Mouse (Mus musculus): Measurements from ENCODE around the gene Snx9. TPM values are rescaled to one million over a fixed set of nuclear protein-coding genes. Genes with fewer than 3 reads are reported as not detected.

Snx9 gene
- polyA plus RNA-seq, 1 experiment from 2014 or later, result 20.5 TPM

- Histone ChIP-seq H3K9me3 (no peaks in the 10 kb centered on the region), H3K9ac (no peak overlapping the region), H3K4me3 (no peak overlapping the region), H3K4me2 (no peak overlapping the region), H3K36me3 (no peaks in the 10 kb centered on the region), H3K27me3 (replicated peaks) (no peaks in the 10 kb centered on the region), H3K4me1 (peaks cover 37% of the 10 kb centered on the region), H3K27ac (replicated peaks) (no peak overlapping the region)
- ATAC-seq (ENCODE audit: extremely low read depth, insufficient number of reproducible peaks, low FRiP score, low TSS enrichment), result no peak
- 69% methylated on average over 6 of the region's 6 CpGs for WGBS
Observed at GRCm38 (mm10) chr17:5867456-5867855, 26.3 kb downstream of the Snx9 start.

- H3K4me3 ChIP-seq, result no peak overlapping the region
- 84% methylated on average over 7 of the region's 7 CpGs for WGBS
Observed at GRCm38 (mm10) chr17:5868319-5869031, 27.3 kb downstream of the Snx9 start.

GRCm38 (mm10) chr17:5869461-5869860 is 28.3 kb downstream of the Snx9 start:
- Histone ChIP-seq H3K36me3 (no peaks in the 10 kb centered on the region), H3K4me3 (no peak overlapping the region), H3K27me3 (replicated peaks) (no peaks in the 10 kb centered on the region), H3K9ac (no peak overlapping the region), H3K27ac (replicated peaks) (no peak overlapping the region), H3K4me2 (no peak overlapping the region), H3K9me3 (no peaks in the 10 kb centered on the region), H3K4me1 (peaks cover 53% of the 10 kb centered on the region)
- no peak for ATAC-seq (ENCODE audit: extremely low read depth, insufficient number of reproducible peaks, low FRiP score, low TSS enrichment)
- 60% methylated on average over 3 of the region's 3 CpGs for WGBS

More at GRCm38 (mm10) chr17:5868319-5869031, 27.3 kb downstream of the Snx9 start:
- H3K4me2 ChIP-seq, result no peak overlapping the region
- H3K9ac ChIP-seq, result no peak overlapping the region
- H3K9me3 ChIP-seq, result no peaks in the 10 kb centered on the region
- no peaks in the 10 kb centered on the region for H3K27me3 ChIP-seq (replicated peaks)
- H3K36me3 ChIP-seq, result no peaks in the 10 kb centered on the region
- no peak for ATAC-seq (ENCODE audit: extremely low read depth, insufficient number of reproducible peaks, low FRiP score, low TSS enrichment)
- no peak overlapping the region for H3K27ac ChIP-seq (replicated peaks)
- peaks cover 46% of the 10 kb centered on the region for H3K4me1 ChIP-seq

- Histone ChIP-seq H3K4me3 (no peak overlapping the region), H3K4me1 (peaks cover 58% of the 10 kb centered on the region), H3K9ac (no peak overlapping the region), H3K36me3 (no peaks in the 10 kb centered on the region), H3K27me3 (replicated peaks) (no peaks in the 10 kb centered on the region), H3K27ac (replicated peaks) (no peak overlapping the region), H3K4me2 (no peak overlapping the region), H3K9me3 (no peaks in the 10 kb centered on the region)
- no peak for ATAC-seq (ENCODE audit: extremely low read depth, insufficient number of reproducible peaks, low FRiP score, low TSS enrichment)
- 67% methylated on average over 5 of the region's 5 CpGs for WGBS
Observed at GRCm38 (mm10) chr17:5870002-5870401, 28.9 kb downstream of the Snx9 start.

GRCm38 (mm10) chr17:5870696-5871095 is 29.6 kb downstream of the Snx9 start:
- Histone ChIP-seq H3K9ac (no peak overlapping the region), H3K27me3 (replicated peaks) (no peaks in the 10 kb centered on the region), H3K4me1 (peaks cover 63% of the 10 kb centered on the region), H3K36me3 (no peaks in the 10 kb centered on the region), H3K4me3 (no peak overlapping the region), H3K4me2 (no peak overlapping the region), H3K27ac (replicated peaks) (no peak overlapping the region), H3K9me3 (no peaks in the 10 kb centered on the region)
- WGBS, result 92% methylated on average over 11 of the region's 11 CpGs
- ATAC-seq (ENCODE audit: extremely low read depth, insufficient number of reproducible peaks, low FRiP score, low TSS enrichment), result no peak

DNA sequence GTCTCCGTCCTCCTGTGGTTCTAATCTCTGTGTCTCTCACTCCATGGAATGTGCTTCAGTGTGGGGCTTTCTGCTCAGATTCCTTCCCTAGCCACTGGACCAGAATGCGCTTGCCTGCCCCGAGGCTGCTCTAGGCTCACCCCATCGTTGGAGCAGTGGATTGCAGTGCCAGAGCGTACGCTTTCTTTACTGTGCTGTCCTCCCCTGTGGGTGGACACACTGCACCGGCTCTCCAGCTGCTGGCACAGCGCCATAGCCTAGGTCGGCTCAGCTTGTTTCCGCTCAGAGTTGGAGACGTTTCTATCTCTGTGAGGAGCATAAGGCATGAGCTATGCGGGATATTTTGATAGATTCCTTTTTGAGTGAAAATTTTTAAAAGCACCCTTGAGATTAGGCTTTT is 31.4 kb downstream of the Snx9 start:
- Histone ChIP-seq H3K9ac (0 out of 2 replicates have a peak overlapping the region, but pooled peaks have one; percentile 10), H3K36me3 (no peaks in the 10 kb centered on the region), H3K4me1 (peaks cover 58% of the 10 kb centered on the region), H3K4me3 (peak overlapping the region; percentile 20; the same call in 1 of the 2 replicates), H3K4me2 (peak overlapping the region; percentile 58), H3K27ac (replicated peaks) (peak overlapping the region; percentile 78), H3K9me3 (no peaks in the 10 kb centered on the region), H3K27me3 (replicated peaks) (no peaks in the 10 kb centered on the region)
- ATAC-seq (ENCODE audit: extremely low read depth, insufficient number of reproducible peaks, low FRiP score, low TSS enrichment), result peak; percentile 85; the same call in 1 of the 2 replicates
- 17% methylated on average over 12 of the region's 12 CpGs for WGBS

DNA sequence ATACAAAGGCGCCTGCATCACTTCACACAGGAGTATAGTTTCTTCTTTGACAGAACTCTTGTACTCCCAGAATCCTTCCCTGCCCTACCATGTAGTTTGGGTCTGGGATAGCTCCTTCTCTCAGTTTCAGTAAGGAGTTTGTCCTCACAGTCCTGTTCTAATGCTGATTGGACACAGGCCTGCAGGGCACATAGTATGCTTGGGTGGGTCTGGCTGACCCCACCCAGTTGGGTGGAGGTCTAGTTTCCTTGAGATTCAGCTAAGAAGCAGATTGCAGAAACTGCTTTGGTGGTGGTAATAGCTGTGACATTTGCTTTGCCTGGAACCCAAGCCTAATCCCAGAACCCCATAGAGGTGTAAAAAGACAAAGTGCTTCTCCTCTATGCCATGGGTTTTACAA is 33.4 kb downstream of the Snx9 start:
- no peak overlapping the region for H3K4me2 ChIP-seq
- no peak overlapping the region for H3K4me3 ChIP-seq
- ATAC-seq (ENCODE audit: extremely low read depth, insufficient number of reproducible peaks, low FRiP score, low TSS enrichment), result no peak
- no peak overlapping the region for H3K9ac ChIP-seq
- H3K36me3 ChIP-seq, result no peaks in the 10 kb centered on the region
- WGBS, result 80% methylated on average over 1 of the region's 1 CpGs
- no peak overlapping the region for H3K27ac ChIP-seq (replicated peaks)
- no peaks in the 10 kb centered on the region for H3K9me3 ChIP-seq
- no peaks in the 10 kb centered on the region for H3K27me3 ChIP-seq (replicated peaks)
- H3K4me1 ChIP-seq, result peaks cover 44% of the 10 kb centered on the region

- Histone ChIP-seq H3K36me3 (no peaks in the 10 kb centered on the region), H3K9ac (no peak overlapping the region), H3K4me3 (no peak overlapping the region), H3K4me2 (no peak overlapping the region), H3K4me1 (peaks cover 27% of the 10 kb centered on the region), H3K9me3 (no peaks in the 10 kb centered on the region), H3K27me3 (replicated peaks) (no peaks in the 10 kb centered on the region), H3K27ac (replicated peaks) (no peak overlapping the region)
- WGBS, result 72% methylated on average over 10 of the region's 10 CpGs
- no peak for ATAC-seq (ENCODE audit: extremely low read depth, insufficient number of reproducible peaks, low FRiP score, low TSS enrichment)
Observed at GRCm38 (mm10) chr17:5877611-5878157, 36.6 kb downstream of the Snx9 start.

DNA sequence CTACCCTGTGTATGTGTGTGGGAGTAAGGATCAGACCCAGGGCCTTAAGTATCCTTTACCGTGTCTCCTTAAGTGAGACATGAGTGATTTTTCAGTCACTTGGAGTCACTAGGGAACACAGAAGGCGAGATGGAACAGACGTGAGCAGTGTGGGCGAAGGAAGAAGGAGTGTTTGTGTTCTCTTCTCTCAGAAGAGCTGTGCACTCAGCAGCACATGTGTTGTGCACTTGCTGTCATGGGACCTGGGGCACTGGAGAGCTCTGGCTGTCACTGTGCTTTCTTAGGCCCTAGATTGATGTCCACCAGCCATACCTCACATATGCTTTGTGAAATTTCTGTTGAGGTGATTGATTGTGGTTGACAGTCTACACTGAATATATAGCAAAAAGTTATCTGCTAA is 37.7 kb downstream of the Snx9 start:
- H3K9ac ChIP-seq, result no peak overlapping the region
- no peaks in the 10 kb centered on the region for H3K36me3 ChIP-seq
- H3K4me3 ChIP-seq, result no peak overlapping the region
- no peak overlapping the region for H3K4me2 ChIP-seq
- H3K27ac ChIP-seq (replicated peaks), result no peak overlapping the region
- WGBS, result 77% methylated on average over 4 of the region's 4 CpGs
- no peaks in the 10 kb centered on the region for H3K9me3 ChIP-seq
- no peaks in the 10 kb centered on the region for H3K27me3 ChIP-seq (replicated peaks)
- peaks cover 19% of the 10 kb centered on the region for H3K4me1 ChIP-seq
- ATAC-seq (ENCODE audit: extremely low read depth, insufficient number of reproducible peaks, low FRiP score, low TSS enrichment), result no peak

DNA sequence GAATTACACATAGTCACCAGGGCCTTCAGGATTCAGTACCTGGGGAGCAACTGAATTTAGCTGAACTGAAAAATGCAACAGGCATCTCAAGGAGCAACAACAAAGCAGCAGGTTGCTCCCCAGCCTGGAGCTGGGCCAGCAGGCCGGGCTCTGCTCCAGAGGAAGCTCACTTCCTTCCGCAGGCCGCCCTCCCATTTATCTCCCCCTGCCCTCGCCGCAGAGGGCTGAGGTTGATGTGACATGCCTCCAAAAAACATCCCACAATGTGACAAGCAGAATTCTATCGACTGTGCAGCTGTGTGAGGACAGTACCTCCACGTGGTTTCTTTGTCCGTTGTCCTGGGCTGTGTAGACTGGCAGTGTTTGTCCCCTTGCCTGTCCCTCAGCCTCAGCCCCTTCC is 44.3 kb downstream of the Snx9 start:
- Histone ChIP-seq H3K36me3 (peaks cover 10% of the 10 kb centered on the region; the same call in 1 of the 2 replicates), H3K27me3 (replicated peaks) (no peaks in the 10 kb centered on the region), H3K9me3 (no peaks in the 10 kb centered on the region), H3K27ac (replicated peaks) (peak overlapping the region; percentile 80), H3K4me2 (peak overlapping the region; percentile 22), H3K4me1 (peaks cover 29% of the 10 kb centered on the region), H3K9ac (peak overlapping the region; percentile 59), H3K4me3 (no peak overlapping the region)
- peak; percentile 58 for ATAC-seq (ENCODE audit: extremely low read depth, insufficient number of reproducible peaks, low FRiP score, low TSS enrichment)
- 18% methylated on average over 8 of the region's 8 CpGs for WGBS

DNA sequence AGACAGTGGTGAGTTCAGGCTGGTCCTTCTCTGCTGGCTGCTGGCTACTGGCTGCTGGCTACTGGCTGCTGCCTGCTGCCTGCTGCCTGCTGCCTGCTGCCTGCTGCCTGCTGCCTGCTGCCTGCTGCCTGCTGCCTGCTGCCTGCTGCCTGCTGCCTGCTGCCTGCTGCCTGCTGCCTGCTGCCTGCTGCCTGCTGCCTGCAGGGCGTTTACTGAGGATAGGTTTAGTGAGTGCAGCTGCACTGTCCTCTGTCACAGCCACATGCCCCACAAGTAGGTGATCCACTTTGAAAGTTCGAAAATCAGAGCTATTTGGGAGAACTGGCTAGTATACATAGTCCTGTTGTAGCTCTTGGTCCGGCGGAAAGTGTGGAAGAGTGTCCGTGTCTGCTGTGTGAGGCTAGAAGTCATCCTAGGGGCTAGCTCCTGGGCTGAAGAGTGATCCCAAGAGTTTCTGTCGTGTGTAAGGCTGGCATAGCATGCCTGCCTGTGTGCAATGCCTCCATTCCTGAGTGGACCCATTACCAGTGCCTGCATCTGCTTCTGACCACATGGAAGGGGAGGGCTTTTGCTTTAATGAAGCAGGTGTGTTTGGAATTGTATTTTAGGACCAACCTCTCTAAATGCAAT is 45.2 kb downstream of the Snx9 start:
- peaks cover 36% of the 10 kb centered on the region for H3K4me1 ChIP-seq
- H3K9me3 ChIP-seq, result no peaks in the 10 kb centered on the region
- 68% methylated on average over 6 of the region's 6 CpGs for WGBS
- H3K27ac ChIP-seq (replicated peaks), result peak overlapping the region; percentile 80
- 0 out of 2 replicates have a peak overlapping the region, but pooled peaks have one; percentile 5 for H3K9ac ChIP-seq
- H3K27me3 ChIP-seq (replicated peaks), result no peaks in the 10 kb centered on the region
- no peak overlapping the region for H3K4me3 ChIP-seq
- no peak overlapping the region for H3K4me2 ChIP-seq
- peaks cover 14% of the 10 kb centered on the region for H3K36me3 ChIP-seq
- ATAC-seq (ENCODE audit: extremely low read depth, insufficient number of reproducible peaks, low FRiP score, low TSS enrichment), result no peak

Data from heart, embryonic 13.5 days (tissue).